Mouse (Mus musculus): ENCODE results near the gene Gm17416. TPM values are rescaled to one million over a fixed set of nuclear protein-coding genes. Genes with fewer than 3 reads are reported as not detected.

Gene Gm17416
- not detected for polyA plus RNA-seq (2017; shearing (Covaris generic))

GRCm38 (mm10) chr2:152569038-152569437 lies at the start of gene Gm17416:
Gene Gm17416, plus strand, starts transcription at chr2:152569338.

GRCm38 (mm10) chr2:152539944-152540710 lies 29.0 kb upstream of the Gm17416 start, which contains the start of gene Defb29:
Gene Defb29, minus strand, starts transcription at chr2:152540098.

DNA sequence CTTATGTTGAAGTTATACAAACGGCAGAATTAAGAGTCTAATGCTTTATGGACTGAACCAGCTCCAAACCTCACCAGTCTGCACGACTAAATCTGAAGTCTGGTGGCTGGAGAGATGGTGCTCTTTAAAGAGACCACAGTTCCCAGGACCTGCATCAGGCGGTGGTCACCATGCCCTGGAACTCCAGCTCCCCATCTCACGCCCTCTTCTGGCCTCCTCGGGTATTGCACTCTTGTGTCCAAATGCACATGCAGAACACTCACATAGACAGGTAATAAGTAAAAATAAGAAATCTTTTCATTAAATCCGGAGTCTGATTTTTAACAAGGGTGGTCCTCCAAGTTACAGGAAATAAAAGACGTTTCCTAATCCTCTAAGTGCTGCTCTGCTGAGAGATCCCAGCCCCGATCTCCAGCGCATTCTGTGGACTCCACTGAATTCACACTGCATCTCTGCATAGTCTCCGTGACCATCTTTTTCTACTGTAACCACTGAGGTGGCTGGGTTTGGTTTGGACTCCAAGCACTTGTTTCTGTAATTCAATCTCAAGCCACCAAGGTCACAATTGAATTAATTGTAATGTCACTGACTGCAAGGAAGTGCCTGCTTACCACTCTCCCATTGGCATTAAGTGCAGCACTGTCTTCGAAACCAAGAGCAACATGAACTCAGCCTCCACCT lies 3.1 kb downstream of the Gm17416 start, which contains the start of gene Defb21:
Defb21 (plus strand) TSS at position 631 of the 681 bp plus-strand sequence.

GRCm38 (mm10) chr2:152580107-152580506 lies 11.0 kb downstream of the Gm17416 start, which contains the start of gene Defb19:
Gene Defb19, minus strand, starts transcription at chr2:152580312.

DNA sequence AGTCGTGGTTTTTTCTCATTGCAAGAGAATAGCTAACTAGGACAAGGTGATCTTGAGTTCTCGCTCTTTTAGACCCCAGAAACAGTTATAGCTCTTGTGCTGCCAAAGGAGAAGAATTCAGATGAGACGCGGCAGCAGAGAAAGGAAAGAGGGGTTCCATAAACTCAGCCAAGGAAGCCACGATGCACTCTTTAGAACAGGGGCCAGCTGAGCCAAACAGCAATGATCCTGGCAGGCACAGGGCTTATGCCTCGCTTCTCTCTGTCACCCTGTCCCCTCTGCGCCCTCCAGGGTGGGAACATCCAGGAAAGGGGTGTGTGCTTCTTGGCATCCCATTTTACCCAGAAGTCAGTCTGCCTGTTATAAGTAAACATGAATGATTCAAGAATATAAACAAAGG lies 30.2 kb downstream of the Gm17416 start, which contains the start of gene Defb45:
Defb45 (minus strand) TSS at position 101 of the 400 bp plus-strand sequence.

GRCm38 (mm10) chr2:152604057-152604456 lies 34.9 kb downstream of the Gm17416 start, which contains the start of gene Defb36:
Gene Defb36, plus strand, starts transcription at chr2:152604327.

Other genes starting within 250 kb of the Gm17416 start
- 100 to 1,000 TPM; 268 to 303 TPM for gene Rbck1, start 236.7 kb upstream of the Gm17416 start, polyA plus RNA-seq (2017; shearing (Covaris generic))
- 1 to 10 TPM; 2.4 to 2.8 TPM for gene Trib3, start 225.3 kb upstream of the Gm17416 start, polyA plus RNA-seq (2017; shearing (Covaris generic))
- 1 to 10 TPM in 1 of 2 experiments, not detected in 1; 1.7 TPM for gene Nrsn2, start 192.7 kb upstream of the Gm17416 start, polyA plus RNA-seq (2017; shearing (Covaris generic))
- 1 to 10 TPM in 1 of 2 experiments, under 1 TPM in 1; 0.96 to 1.0 TPM for gene Sox12, start 171.3 kb upstream of the Gm17416 start, polyA plus RNA-seq (2017; shearing (Covaris generic))
- gene Zcchc3, start 154.3 kb upstream of the Gm17416 start, polyA plus RNA-seq (2017; shearing (Covaris generic)): 1 to 10 TPM; 3.2 to 5.2 TPM
- under 1 TPM in 1 of 2 experiments, not detected in 1; 0.32 TPM for gene 6820408C15Rik, start 153.8 kb upstream of the Gm17416 start, polyA plus RNA-seq (2017; shearing (Covaris generic))
- not detected for gene Defb23, start 104.7 kb upstream of the Gm17416 start, polyA plus RNA-seq (2017; shearing (Covaris generic))
- gene Defb20, start 92.3 kb upstream of the Gm17416 start, polyA plus RNA-seq (2017; shearing (Covaris generic)): not detected
- under 1 TPM in 1 of 2 experiments, not detected in 1; 0.93 TPM for gene Defb22, start 79.2 kb upstream of the Gm17416 start, polyA plus RNA-seq (2017; shearing (Covaris generic))
- gene Defb26, start 57.6 kb upstream of the Gm17416 start, polyA plus RNA-seq (2017; shearing (Covaris generic)): not detected
- gene Defb28, start 51.1 kb upstream of the Gm17416 start, polyA plus RNA-seq (2017; shearing (Covaris generic)): not detected
- not detected for gene Defb29, start 29.2 kb upstream of the Gm17416 start, polyA plus RNA-seq (2017; shearing (Covaris generic))
- not detected for gene Defb21, start 3.4 kb downstream of the Gm17416 start, polyA plus RNA-seq (2017; shearing (Covaris generic))
- gene Defb19, start 11.0 kb downstream of the Gm17416 start, polyA plus RNA-seq (2017; shearing (Covaris generic)): 1 to 10 TPM in 1 of 2 experiments, not detected in 1; 1.0 TPM
- not detected for gene Defb45, start 30.1 kb downstream of the Gm17416 start, polyA plus RNA-seq (2017; shearing (Covaris generic))
- gene Defb36, start 35.0 kb downstream of the Gm17416 start, polyA plus RNA-seq (2017; shearing (Covaris generic)): under 1 TPM in 1 of 2 experiments, not detected in 1; 0.86 TPM
- gene Defb25, start 53.7 kb downstream of the Gm17416 start, polyA plus RNA-seq (2017; shearing (Covaris generic)): not detected
- not detected for gene Rem1, start 57.6 kb downstream of the Gm17416 start, polyA plus RNA-seq (2017; shearing (Covaris generic))
- gene H13, start 100.1 kb downstream of the Gm17416 start, polyA plus RNA-seq (2017; shearing (Covaris generic)): 100 to 1,000 TPM; 196 to 218 TPM
- gene Mcts2, start 117.7 kb downstream of the Gm17416 start, polyA plus RNA-seq (2017; shearing (Covaris generic)): 10 to 100 TPM in 1 of 2 experiments, 1 to 10 TPM in 1; 4.9 to 10.2 TPM
- gene Id1, start 166.9 kb downstream of the Gm17416 start, polyA plus RNA-seq (2017; shearing (Covaris generic)): under 1 TPM; 0.40 to 0.46 TPM
- 1 to 10 TPM in 1 of 2 experiments, under 1 TPM in 1; 0.36 to 1.8 TPM for gene Cox4i2, start 184.8 kb downstream of the Gm17416 start, polyA plus RNA-seq (2017; shearing (Covaris generic))